Mouse (Mus musculus) liver, embryonic 13.5 days (tissue): Measurements from ENCODE around the gene Spns3. TPM values are rescaled to one million over a fixed set of nuclear protein-coding genes. Genes with fewer than 3 reads are reported as not detected.
A peak's percentile ranks its signal among the peaks of the same experiment; 100 is the strongest.

Experiments
- ATAC-seq: fragments of 200-750 bp; cut with Nextera tagmentation; 2 replicates; pipeline ENCODE4 v1.8.0; 2017; ENCODE audit warnings: low read depth, mild to moderate bottlenecking, moderate number of reproducible peaks, moderate library complexity
- DNase-seq: peaks from one replicate; pipeline ENCODE4 v3.0.0; 2022
- H3K27ac ChIP-seq: fragments of 300-500 bp; sonication (generic); 2 replicates; pipeline ENCODE4 v1.5.1; 2015; ENCODE audit warnings: moderate library complexity, mild to moderate bottlenecking, inconsistent platforms
- H3K27me3 ChIP-seq: fragments of 300-500 bp; sonication (generic); 2 replicates; pipeline ENCODE4 v1.6.1; 2015; ENCODE audit warnings: mild to moderate bottlenecking, inconsistent platforms
- H3K36me3 ChIP-seq: fragments of 300-500 bp; sonication (generic); 2 replicates; pipeline ENCODE4 v1.6.1; 2015; ENCODE audit warnings: mild to moderate bottlenecking, inconsistent platforms
- H3K4me1 ChIP-seq: fragments of 300-500 bp; sonication (generic); replicated peaks from 2 replicates; pipeline ENCODE4 v1.6.1; 2015; ENCODE audit warnings: inconsistent platforms
- H3K4me2 ChIP-seq: fragments of 300-500 bp; sonication (generic); 2 replicates; pipeline ENCODE4 v1.6.1; 2015; ENCODE audit warnings: inconsistent platforms, mild to moderate bottlenecking, moderate library complexity
- H3K4me3 ChIP-seq: fragments of 300-500 bp; sonication (generic); replicated peaks from 2 replicates; pipeline ENCODE4 v1.5.1; 2015; ENCODE audit warnings: mild to moderate bottlenecking, inconsistent platforms
- H3K9ac ChIP-seq: fragments of 300-500 bp; sonication (generic); 2 replicates; pipeline ENCODE4 v1.6.1; 2015; ENCODE audit warnings: mild to moderate bottlenecking, inconsistent platforms
- H3K9me3 ChIP-seq: fragments of 300-500 bp; sonication (generic); replicated peaks from 2 replicates; pipeline ENCODE4 v1.6.1; 2016; ENCODE audit warnings: inconsistent platforms
- WGBS: fragments of 180-500 bp; shearing (Covaris S2); methylation state at CpG from one replicate; pipeline ENCODE4 v1.1.7; 2015; ENCODE audit not compliant: insufficient replicate concordance; 5-methylcytosine and 5-hydroxymethylcytosine counted together
- polyA plus RNA-seq: library from polyadenylated mRNA; unstranded; fragments of >200 nt; fragmentation: Nextera tagmentation; extraction: Ambion mirVana; gene quantifications from 2 replicates; pipeline ENCODE4 v1.2.1, GENCODE M21; 2015

The Spns3 gene
- polyA plus RNA-seq, 1 experiment from 2014 or later = 2.0 TPM

DNA sequence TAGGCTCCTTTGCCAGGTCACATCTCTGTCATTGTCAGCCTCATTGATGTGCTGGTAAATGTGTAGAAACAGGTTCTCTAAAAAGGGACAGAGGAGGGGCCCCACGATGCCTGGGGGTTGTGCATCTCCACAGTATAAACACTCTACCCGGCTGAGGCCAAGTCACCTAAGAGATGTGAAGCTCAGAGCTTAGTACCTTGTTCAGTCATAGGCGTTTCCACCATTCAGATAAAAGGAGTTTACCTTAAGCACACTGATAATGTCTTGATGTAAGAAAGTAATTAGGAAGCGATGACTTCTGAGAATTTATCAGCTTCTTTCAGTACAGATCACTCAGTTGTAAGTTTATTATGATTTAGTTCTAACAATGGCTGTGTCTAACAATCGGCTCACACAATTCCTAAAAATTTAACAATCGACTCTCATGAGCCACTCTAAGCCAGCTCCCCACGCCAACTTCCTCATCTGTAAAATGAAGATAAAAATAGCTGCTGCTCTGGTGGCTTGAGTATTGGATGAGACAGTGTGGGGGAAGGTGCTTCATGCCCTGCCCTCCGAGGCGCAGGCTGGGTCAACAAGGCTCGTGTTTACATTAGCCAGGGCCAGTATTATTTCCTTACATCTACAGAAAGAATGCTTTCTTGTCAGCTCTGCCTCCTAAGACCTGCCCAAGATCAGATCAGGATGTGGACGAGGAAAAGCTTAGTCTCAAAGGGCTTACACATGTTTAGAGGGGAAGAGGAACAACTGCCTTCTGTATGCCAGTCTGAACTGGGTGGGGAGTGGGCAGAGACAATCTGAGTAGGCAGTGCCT lies 83.4 kb downstream of the Spns3 start:
- peak; percentile 79 for ATAC-seq
- no peaks in the 10 kb centered on the region for H3K9me3 ChIP-seq
- DNase-seq = peak; percentile 47

DNA sequence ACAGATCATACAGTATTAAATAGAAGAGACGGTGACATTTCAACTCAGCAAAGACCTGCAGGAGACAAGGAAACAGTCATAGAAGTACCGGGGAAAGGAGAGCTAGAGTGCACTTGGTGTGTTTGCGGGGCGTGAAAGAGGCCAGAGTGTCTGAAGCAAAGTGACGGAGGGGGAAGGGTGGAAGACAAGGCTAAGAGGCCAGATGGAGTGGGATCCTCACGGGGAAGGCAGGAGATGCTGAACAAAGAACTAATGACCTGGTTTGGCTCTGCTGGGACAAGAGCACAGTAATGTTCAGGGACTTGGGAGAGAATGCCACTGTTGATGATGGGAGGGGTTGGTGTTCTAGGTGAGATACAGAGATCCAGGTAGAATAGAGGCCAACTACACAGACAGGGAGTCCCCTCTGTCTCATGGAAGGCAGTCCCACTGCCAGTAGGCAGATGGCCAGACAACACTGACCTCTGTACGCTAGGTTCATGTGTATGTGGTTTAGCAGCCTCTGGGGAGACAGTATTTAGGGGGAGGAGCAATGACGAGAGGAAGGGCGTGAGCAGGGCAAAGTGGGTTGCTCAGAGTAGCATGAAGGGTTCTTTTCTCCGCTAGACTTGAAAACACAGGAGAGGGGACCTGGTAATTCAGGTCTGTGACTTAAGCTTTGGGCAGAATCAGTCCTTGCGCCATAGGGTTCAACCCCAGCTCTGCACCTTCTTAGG lies 84.2 kb downstream of the Spns3 start:
- Histone ChIP-seq H3K27me3 (no peaks in the 10 kb centered on the region), H3K27ac (peak overlapping the region; percentile 78), H3K4me2 (peak overlapping the region; percentile 49), H3K36me3 (peaks cover 16% of the 10 kb centered on the region), H3K4me3 (no peak overlapping the region; the same call in 1 of the 2 replicates), H3K9ac (peak overlapping the region; percentile 30), H3K9me3 (no peaks in the 10 kb centered on the region), H3K4me1 (peaks cover 76% of the 10 kb centered on the region)
- DNase-seq (no peak), ATAC-seq (peak; percentile 51)
- WGBS = 56% methylated on average over 11 of the region's 11 CpGs

More for the DNA sequence above, 83.4 kb downstream of the Spns3 start:
- H3K27ac ChIP-seq = peak overlapping the region; percentile 78
- peak overlapping the region; percentile 30 for H3K9ac ChIP-seq
- 2% methylated on average over 11 of the region's 11 CpGs for WGBS
- peaks cover 81% of the 10 kb centered on the region for H3K4me1 ChIP-seq
- no peaks in the 10 kb centered on the region for H3K27me3 ChIP-seq
- peak overlapping the region; percentile 49 for H3K4me2 ChIP-seq
- peaks cover 16% of the 10 kb centered on the region for H3K36me3 ChIP-seq
- no peak overlapping the region; the same call in 1 of the 2 replicates for H3K4me3 ChIP-seq

DNA sequence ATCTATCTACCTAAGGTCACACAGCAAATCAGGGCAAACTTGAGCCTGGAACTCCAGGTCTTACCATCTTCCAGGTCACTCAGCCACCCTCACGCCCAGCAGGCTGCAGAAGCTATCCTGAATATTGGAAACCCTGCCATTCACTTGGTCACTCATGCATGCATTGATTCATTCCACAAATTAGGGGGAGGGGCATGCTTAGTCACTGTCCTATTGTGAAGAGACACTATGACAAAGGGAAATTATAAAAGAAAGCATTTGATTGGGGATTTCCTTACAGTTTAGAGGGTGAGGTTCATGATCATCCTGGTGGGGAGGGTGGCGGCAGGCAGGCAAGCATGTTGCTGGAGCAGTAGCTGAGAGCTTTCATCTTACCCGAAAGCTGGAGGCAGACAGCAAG lies 85.5 kb downstream of the Spns3 start:
- WGBS = 84% methylated on average over 3 of the region's 3 CpGs
- peaks cover 72% of the 10 kb centered on the region for H3K4me1 ChIP-seq
- H3K4me2 ChIP-seq = no peak overlapping the region
- H3K9ac ChIP-seq = no peak overlapping the region
- no peaks in the 10 kb centered on the region for H3K9me3 ChIP-seq
- ATAC-seq = no peak
- no peaks in the 10 kb centered on the region for H3K27me3 ChIP-seq
- no peak overlapping the region for H3K27ac ChIP-seq
- H3K36me3 ChIP-seq = peaks cover 20% of the 10 kb centered on the region
- no peak for DNase-seq
- H3K4me3 ChIP-seq = no peak overlapping the region

DNA sequence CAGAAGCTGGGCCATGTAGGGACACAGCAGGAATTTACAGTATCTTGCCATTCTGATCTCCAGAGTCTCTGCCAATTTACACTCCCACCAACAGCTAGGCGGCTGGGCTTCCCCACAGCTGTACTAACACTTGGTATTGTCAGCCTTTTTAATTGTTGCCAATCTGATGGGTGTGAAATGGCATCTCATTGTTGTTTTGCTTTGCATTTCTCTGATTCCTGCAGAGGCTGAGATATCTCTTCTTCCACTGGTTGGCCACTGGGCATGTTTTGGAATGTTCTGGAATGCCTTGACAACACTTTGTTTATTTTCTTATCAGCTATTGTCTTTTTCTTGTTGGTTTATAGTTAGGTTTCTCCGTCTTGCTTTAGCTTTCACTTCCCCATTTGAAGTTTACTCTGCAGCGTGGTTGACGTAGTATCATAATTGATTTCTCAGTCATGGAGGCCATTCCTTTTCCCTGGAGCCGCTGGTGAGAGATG lies 88.8 kb downstream of the Spns3 start:
- no peak for ATAC-seq
- Histone ChIP-seq H3K27me3 (no peaks in the 10 kb centered on the region), H3K36me3 (peaks cover 35% of the 10 kb centered on the region), H3K4me3 (no peak overlapping the region), H3K4me2 (no peak overlapping the region), H3K4me1 (peaks cover 68% of the 10 kb centered on the region), H3K9me3 (no peaks in the 10 kb centered on the region), H3K27ac (no peak overlapping the region), H3K9ac (no peak overlapping the region)
- 50% methylated on average over 5 of the region's 5 CpGs for WGBS
- DNase-seq = no peak

DNA sequence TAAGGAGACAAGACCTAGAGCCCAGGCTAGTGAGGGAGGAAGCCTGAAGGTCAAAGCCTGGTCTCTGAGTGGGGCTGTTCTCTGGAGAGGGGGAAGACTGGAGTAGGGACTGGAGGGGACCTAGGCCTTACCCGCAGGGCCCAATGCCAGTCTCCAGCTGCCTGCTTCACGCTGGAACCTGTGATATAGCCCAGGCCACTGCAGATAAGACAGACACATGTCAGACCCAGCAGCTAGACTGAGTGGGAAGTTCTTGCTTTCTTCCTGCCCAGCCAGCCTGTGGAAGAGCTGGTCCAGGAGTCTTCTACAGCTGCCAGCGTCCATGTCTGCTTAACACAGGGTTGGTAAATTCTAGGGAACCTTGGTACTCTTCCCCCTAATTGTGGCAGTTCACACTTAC lies 91.8 kb downstream of the Spns3 start:
- DNase-seq (no peak), ATAC-seq (peak; percentile 49)
- Histone ChIP-seq H3K27ac (peak overlapping the region; percentile 75), H3K4me1 (peaks cover 69% of the 10 kb centered on the region), H3K36me3 (peaks cover 40% of the 10 kb centered on the region), H3K9me3 (no peaks in the 10 kb centered on the region), H3K4me3 (no peak overlapping the region; the same call in 1 of the 2 replicates), H3K4me2 (0 out of 2 replicates have a peak overlapping the region, but pooled peaks have one; percentile 7), H3K9ac (peak overlapping the region; percentile 8; the same call in 1 of the 2 replicates), H3K27me3 (no peaks in the 10 kb centered on the region)
- WGBS = 33% methylated on average over 3 of the region's 3 CpGs

DNA sequence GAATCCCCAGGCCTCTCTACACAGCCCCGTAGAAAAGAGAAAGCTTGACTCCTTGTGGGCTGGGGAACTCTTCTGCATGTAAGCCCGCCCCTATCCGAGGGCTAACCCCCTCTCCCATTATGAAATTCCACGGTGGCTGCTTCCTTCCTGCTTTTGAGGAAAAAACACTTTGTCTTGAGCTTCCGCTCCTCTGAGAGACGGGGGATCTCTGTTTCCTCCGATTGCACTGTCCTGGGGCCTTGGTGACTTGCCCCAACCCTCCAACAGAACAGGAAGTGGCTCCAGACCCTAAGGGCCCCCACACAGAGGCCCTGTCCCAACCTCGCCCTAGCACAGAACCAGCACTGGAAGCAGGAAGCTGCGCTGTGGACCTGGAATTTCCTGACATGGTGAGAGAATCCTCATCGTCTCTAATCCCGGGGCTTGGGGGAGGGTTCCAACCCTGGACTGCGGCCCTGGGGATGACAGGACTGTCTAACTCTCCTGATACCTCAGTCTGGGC lies 92.3 kb downstream of the Spns3 start:
- H3K27me3 ChIP-seq = no peaks in the 10 kb centered on the region
- H3K9ac ChIP-seq = peak overlapping the region; percentile 8; the same call in 1 of the 2 replicates
- peaks cover 71% of the 10 kb centered on the region for H3K4me1 ChIP-seq
- no peaks in the 10 kb centered on the region for H3K9me3 ChIP-seq
- no peak overlapping the region; the same call in 1 of the 2 replicates for H3K4me3 ChIP-seq
- ATAC-seq (peak; percentile 65), DNase-seq (no peak)
- H3K36me3 ChIP-seq = peaks cover 40% of the 10 kb centered on the region
- H3K4me2 ChIP-seq = 0 out of 2 replicates have a peak overlapping the region, but pooled peaks have one; percentile 7
- H3K27ac ChIP-seq = peak overlapping the region; percentile 75
- 48% methylated on average over 12 of the region's 12 CpGs for WGBS

DNA sequence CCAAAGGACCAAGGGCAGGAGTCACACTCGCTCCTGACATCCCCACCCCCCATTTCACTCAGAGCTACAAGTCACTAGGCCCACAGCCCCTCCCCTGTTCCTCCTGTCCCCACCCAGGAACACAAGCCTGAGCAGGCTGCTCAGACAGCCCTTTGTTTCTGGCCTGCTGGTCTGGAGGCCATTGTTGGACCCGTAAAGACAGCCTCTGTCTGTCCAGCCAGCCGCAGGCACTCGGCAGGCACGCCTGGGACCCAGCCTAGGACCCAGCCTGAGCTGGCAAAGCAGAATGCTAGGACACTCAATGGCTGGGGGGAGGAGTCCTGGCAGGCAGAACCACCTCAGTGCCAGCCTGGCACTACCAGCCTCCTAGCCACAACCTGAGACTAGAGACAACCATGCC lies 94.6 kb downstream of the Spns3 start:
- Histone ChIP-seq H3K4me1 (peaks cover 60% of the 10 kb centered on the region), H3K27ac (no peak overlapping the region), H3K9me3 (no peaks in the 10 kb centered on the region), H3K4me2 (no peak overlapping the region), H3K9ac (no peak overlapping the region), H3K36me3 (peaks cover 58% of the 10 kb centered on the region), H3K4me3 (no peak overlapping the region), H3K27me3 (no peaks in the 10 kb centered on the region)
- ATAC-seq (no peak), DNase-seq (no peak)
- 75% methylated on average over 5 of the region's 5 CpGs for WGBS

DNA sequence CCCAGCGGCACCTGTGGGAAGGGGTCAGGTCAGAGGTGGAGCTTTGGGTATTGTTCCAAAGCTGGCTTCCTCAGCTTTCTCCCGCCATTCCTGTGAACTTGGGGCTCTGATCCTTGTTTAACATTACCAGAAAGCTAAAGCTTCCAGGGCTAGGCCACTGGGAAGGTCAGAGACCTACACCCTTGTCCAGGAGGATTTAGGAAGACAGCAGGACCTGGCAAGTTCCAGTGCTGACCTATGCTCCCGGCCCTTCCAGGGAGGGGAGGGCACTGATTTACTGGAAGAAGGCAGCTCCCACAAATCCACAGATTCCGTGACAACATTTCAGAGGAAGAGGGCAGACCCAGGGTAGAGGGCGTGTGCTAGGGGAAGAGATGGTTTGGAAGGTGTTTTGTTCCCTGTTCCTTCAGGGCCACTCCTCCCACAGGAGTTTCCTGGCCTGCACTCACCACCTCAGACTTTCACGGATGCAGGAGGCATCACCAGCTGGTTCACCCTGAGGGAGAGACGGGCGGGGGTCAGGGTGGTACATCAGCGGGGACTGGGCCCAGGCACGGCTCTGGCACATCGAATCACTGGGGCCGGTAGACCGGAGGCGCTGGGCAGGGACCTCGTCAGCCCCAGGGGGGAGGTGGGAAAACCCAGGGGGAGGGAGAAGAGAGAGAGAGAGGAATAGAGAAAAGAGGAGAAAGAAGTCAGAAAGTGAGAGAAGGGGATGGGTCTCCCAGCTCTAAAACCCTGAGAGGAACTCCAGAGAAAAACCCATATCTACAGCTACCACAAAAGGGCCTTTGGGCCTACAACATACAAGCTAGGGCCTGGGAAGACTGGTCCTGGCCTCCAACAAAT lies 97.0 kb downstream of the Spns3 start:
- Histone ChIP-seq H3K4me1 (peaks cover 37% of the 10 kb centered on the region), H3K4me3 (no peak overlapping the region), H3K27me3 (no peaks in the 10 kb centered on the region), H3K27ac (no peak overlapping the region), H3K36me3 (peaks cover 71% of the 10 kb centered on the region), H3K9me3 (no peaks in the 10 kb centered on the region), H3K9ac (peak overlapping the region; percentile 9; the same call in 1 of the 2 replicates), H3K4me2 (no peak overlapping the region)
- WGBS = 72% methylated on average over 15 of the region's 15 CpGs
- DNase-seq (no peak), ATAC-seq (no peak)

DNA sequence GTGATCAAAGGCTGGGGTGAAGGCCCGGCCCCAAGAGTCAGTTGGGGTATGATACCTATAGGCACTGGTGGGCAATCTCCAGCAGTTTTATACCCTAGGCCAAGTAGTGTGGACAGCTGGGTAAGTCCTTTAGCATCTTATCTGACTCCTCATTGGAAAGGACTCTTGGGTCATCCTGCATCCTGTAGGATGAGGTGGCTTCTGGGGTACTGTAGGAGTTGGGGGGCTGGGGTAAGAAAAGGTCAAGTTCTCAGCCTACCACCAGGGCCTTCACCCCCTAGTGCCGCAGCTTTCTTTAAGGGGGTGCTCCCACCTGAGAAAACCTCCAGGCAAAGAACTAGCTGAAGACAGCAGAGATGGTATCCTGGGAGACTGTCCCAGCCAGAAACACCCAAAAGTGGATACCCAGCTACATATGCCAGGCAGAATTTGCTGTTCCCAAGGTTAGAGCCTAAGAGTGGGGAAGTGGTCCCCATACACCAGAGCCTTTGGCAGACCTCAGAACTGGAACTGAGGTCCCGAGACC lies 98.1 kb downstream of the Spns3 start:
- no peak for DNase-seq
- Histone ChIP-seq H3K36me3 (peaks cover 81% of the 10 kb centered on the region), H3K27ac (no peak overlapping the region; the same call in 1 of the 2 replicates), H3K9ac (no peak overlapping the region), H3K4me3 (no peak overlapping the region), H3K4me1 (peaks cover 27% of the 10 kb centered on the region), H3K9me3 (no peaks in the 10 kb centered on the region), H3K4me2 (no peak overlapping the region), H3K27me3 (no peaks in the 10 kb centered on the region)
- 69% methylated on average over 3 of the region's 3 CpGs for WGBS
- no peak for ATAC-seq

DNA sequence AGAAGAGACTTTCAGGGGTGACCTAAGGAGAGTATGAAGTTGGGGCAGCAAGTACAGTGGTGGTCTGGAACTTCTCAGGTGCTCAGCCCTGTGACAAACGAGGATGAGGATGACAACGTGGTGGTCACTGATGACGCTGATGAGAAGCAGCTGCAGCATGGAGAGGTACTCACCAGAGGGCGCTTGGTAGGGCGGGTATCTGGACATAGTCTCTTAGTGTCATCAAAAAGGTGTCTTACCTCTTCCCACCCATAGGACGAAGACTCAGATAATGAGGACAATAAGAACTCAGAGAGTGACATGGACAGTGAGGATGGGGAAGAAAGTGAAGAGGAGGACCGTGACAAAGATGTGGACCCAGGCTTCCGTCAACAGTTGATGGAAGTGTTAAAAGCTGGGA lies 102.8 kb downstream of the Spns3 start:
- no peaks in the 10 kb centered on the region for H3K9me3 ChIP-seq
- ATAC-seq = no peak
- WGBS = 72% methylated on average over 8 of the region's 8 CpGs

More for the DNA sequence above, 102.8 kb downstream of the Spns3 start:
- Histone ChIP-seq H3K9ac (no peak overlapping the region), H3K36me3 (peaks cover 100% of the 10 kb centered on the region), H3K27me3 (no peaks in the 10 kb centered on the region), H3K4me2 (no peak overlapping the region), H3K4me1 (peaks cover 14% of the 10 kb centered on the region), H3K4me3 (no peak overlapping the region), H3K27ac (no peak overlapping the region)
- no peak for DNase-seq
